Comparison of ENCODE assay signal across 10 mouse cellular contexts in the genomic region with DNA sequence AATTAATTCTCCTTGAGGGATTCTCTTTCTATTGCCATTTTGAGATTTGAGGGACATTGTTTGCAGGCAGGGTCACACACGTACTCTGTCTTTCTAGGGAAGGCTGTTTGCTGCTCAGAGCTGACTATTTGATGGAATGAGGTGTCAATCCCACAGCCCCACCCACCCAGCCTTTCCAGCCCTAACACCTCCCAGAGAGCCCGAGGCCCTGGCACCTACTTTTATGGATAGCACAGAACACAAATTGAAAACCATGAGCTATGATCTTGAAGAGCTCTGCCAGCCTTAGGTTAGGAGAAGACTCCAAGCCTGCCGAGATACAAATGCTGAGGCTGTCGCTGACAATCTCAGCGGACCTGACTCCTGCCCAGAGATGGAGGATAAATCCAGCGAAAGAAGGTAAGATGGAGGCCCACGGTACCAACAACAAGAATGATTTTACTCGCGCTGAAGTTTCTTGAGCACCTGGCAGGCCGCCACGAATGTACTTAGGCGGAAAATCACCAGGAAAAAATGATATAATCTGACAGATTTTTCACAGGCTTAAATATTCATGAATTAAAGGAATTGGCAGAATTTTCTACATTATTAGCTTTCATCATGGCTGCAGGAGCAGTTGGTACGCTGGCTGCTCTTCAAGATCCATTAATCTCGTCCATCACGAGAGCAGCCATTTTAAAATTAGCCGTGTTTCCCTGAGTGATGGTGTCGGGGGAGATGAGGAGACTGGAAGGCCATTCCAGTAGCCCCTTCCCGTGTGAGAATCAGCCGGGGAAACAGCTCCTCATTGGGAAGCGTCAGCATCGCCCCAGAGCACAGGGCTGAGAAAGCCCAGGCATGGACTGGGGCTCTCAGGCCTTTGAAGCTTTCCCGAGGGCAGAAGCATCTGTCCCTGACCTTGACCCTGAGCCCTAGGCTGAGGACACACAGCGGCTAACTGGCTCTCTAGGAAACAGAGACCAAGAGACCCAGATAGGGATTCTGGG.
DNase-seq lines count a peak whose midpoint lies in the region; ATAC-seq and TF ChIP-seq lines count a peak whose summit lies in the region.
"Had no signal": no experiment of that assay in that cellular context is flagged by ENCODE, and none has a peak within 500 bp of the region (broad histone marks: within the 10 kb centered on the region; RNA-seq: fewer than 3 reads in every experiment).

No protein-coding gene starts in this region.

- H3K9ac ChIP-seq in embryonic facial prominence, embryonic 13.5 days, result no peak overlapping the region
- no peak overlapping the region for H3K9ac ChIP-seq in hindbrain, embryonic 16.5 days (ENCODE audit: low read depth, low read length)
- H3K9ac ChIP-seq in midbrain, embryonic 14.5 days (replicated peaks; ENCODE audit: low read length), result no peak overlapping the region
- H3K9ac ChIP-seq: limb, embryonic 13.5 days had no signal

- no peak for TF ChIP-seq CTCF in left cerebral cortex, adult 2 months (IDR thresholded peaks at IDR 0.05)

- H3K36me3 ChIP-seq in embryonic facial prominence, embryonic 13.5 days, result no peaks in the 10 kb centered on the region
- no peaks in the 10 kb centered on the region for H3K36me3 ChIP-seq in embryonic facial prominence, embryonic 10.5 days (replicated peaks)
- H3K36me3 ChIP-seq in hindbrain, embryonic 16.5 days (ENCODE audit: control insufficient read depth, insufficient read depth, low read length), result no peaks in the 10 kb centered on the region
- H3K36me3 ChIP-seq in midbrain, embryonic 14.5 days (ENCODE audit: control insufficient read depth, insufficient read depth, low read length), result no peaks in the 10 kb centered on the region
- H3K36me3 ChIP-seq: limb, embryonic 13.5 days had no signal

- H3K4me1 ChIP-seq in embryonic facial prominence, embryonic 13.5 days, result peaks cover 45% of the 10 kb centered on the region
- peaks cover 46% of the 10 kb centered on the region for H3K4me1 ChIP-seq in embryonic facial prominence, embryonic 10.5 days
- peaks cover 20% of the 10 kb centered on the region for H3K4me1 ChIP-seq in hindbrain, embryonic 16.5 days (ENCODE audit: control insufficient read depth, insufficient read depth, low read depth, low read length)
- peaks cover 23% of the 10 kb centered on the region; the same call in 1 of the 2 replicates for H3K4me1 ChIP-seq in midbrain, embryonic 14.5 days (ENCODE audit: control insufficient read depth, insufficient read depth, low read length)

- H3K9me3 ChIP-seq in embryonic facial prominence, embryonic 13.5 days, result no peaks in the 10 kb centered on the region
- H3K9me3 ChIP-seq in embryonic facial prominence, embryonic 10.5 days, result no peaks in the 10 kb centered on the region
- H3K9me3 ChIP-seq in hindbrain, embryonic 16.5 days (ENCODE audit: control insufficient read depth, low read length), result no peaks in the 10 kb centered on the region
- no peaks in the 10 kb centered on the region for H3K9me3 ChIP-seq in midbrain, embryonic 14.5 days (ENCODE audit: control insufficient read depth, low read length)
- H3K9me3 ChIP-seq: limb, embryonic 13.5 days had no signal

- ATAC-seq in embryonic facial prominence, embryonic 13.5 days (ENCODE audit: insufficient number of reproducible peaks, insufficient read depth, low FRiP score, low TSS enrichment, low read depth), result no peak
- no peak for ATAC-seq in hindbrain, embryonic 16.5 days
- no peak for ATAC-seq in midbrain, embryonic 14.5 days (ENCODE audit: low FRiP score, low TSS enrichment)

- 0 out of 2 replicates have a peak overlapping the region, but pooled peaks have one; percentile 7 for H3K27ac ChIP-seq in embryonic facial prominence, embryonic 13.5 days
- no peak overlapping the region for H3K27ac ChIP-seq in embryonic facial prominence, embryonic 10.5 days (replicated peaks)
- no peak overlapping the region for H3K27ac ChIP-seq in left cerebral cortex, adult 2 months
- H3K27ac ChIP-seq in hindbrain, embryonic 16.5 days (ENCODE audit: low read depth, low read length), result 0 out of 2 replicates have a peak overlapping the region, but pooled peaks have one; percentile 18
- peak overlapping the region; percentile 41 for H3K27ac ChIP-seq in midbrain, embryonic 14.5 days (replicated peaks; ENCODE audit: low read depth, low read length)
- H3K27ac ChIP-seq: limb, embryonic 13.5 days had no signal

- peaks cover 32% of the 10 kb centered on the region for H3K27me3 ChIP-seq in embryonic facial prominence, embryonic 13.5 days
- H3K27me3 ChIP-seq in embryonic facial prominence, embryonic 10.5 days (replicated peaks; ENCODE audit: low read depth, poor library complexity, severe bottlenecking), result peaks cover 45% of the 10 kb centered on the region
- H3K27me3 ChIP-seq in hindbrain, embryonic 16.5 days (replicated peaks; ENCODE audit: control insufficient read depth, insufficient read depth, low read length), result no peaks in the 10 kb centered on the region
- H3K27me3 ChIP-seq in midbrain, embryonic 14.5 days (ENCODE audit: control insufficient read depth, insufficient read depth, low read length), result peaks cover 6% of the 10 kb centered on the region; the same call in 1 of the 2 replicates

- H3K4me2 ChIP-seq in embryonic facial prominence, embryonic 13.5 days, result no peak overlapping the region
- H3K4me2 ChIP-seq in hindbrain, embryonic 16.5 days (ENCODE audit: low read length), result no peak overlapping the region; the same call in 1 of the 2 replicates
- H3K4me2 ChIP-seq in midbrain, embryonic 14.5 days (ENCODE audit: low read length), result no peak overlapping the region
- H3K4me2 ChIP-seq: limb, embryonic 13.5 days had no signal

- no peak overlapping the region for H3K4me3 ChIP-seq in embryonic facial prominence, embryonic 13.5 days
- no peak overlapping the region for H3K4me3 ChIP-seq in embryonic facial prominence, embryonic 10.5 days
- H3K4me3 ChIP-seq in left cerebral cortex, adult 2 months, result no peak overlapping the region
- H3K4me3 ChIP-seq in hindbrain, embryonic 16.5 days (ENCODE audit: low read length), result no peak overlapping the region
- no peak overlapping the region for H3K4me3 ChIP-seq in midbrain, embryonic 14.5 days (replicated peaks; ENCODE audit: low read depth, low read length)
- H3K4me3 ChIP-seq: limb, embryonic 13.5 days had no signal

- intact Hi-C loops in left cerebral cortex, postnatal 4 days (cut with DNase I), result no loop called here
- intact Hi-C loops in left cerebral cortex, adult 2 months (cut with DNase I), result no loop called here

- DNase-seq in embryonic facial prominence, embryonic 10.5 days (ENCODE audit: low spot score), result no peak
- peak; percentile 41 for DNase-seq in left cerebral cortex, postnatal 4 days
- DNase-seq in left cerebral cortex, adult 2 months (ENCODE audit: extremely low spot score in 1 of 2, low spot score in 2 of 2), result no peak
- DNase-seq in midbrain, embryonic 14.5 days, result peak; percentile 62
- DNase-seq in frontal cortex, postnatal 36 days (ENCODE audit: low spot score in 2 of 2), result no peak
- no peak for DNase-seq in adrenal gland, postnatal 36 days
- DNase-seq: thymus, postnatal 25 days had no signal

- 63% methylated on average over 23 of the region's 23 CpGs for WGBS in embryonic facial prominence, embryonic 13.5 days
- 85% methylated on average over 23 of the region's 23 CpGs for whole genome bisulfite sequencing in embryonic facial prominence, embryonic 10.5 days
- WGBS in hindbrain, embryonic 16.5 days, result 46% methylated on average over 23 of the region's 23 CpGs
- WGBS in midbrain, embryonic 14.5 days, result 56% methylated on average over 23 of the region's 23 CpGs

Comparison
In these comparisons a context has a peak if more than half of its experiments do, and no peak if none do; other contexts are left out.
1. H3K27ac ChIP-seq: peak in embryonic facial prominence, embryonic 13.5 days (single experiment), hindbrain, embryonic 16.5 days (single experiment) and midbrain, embryonic 14.5 days (single experiment); none in embryonic facial prominence, embryonic 10.5 days (single experiment) and left cerebral cortex, adult 2 months (single experiment).
2. DNase-seq: peak in left cerebral cortex, postnatal 4 days (single experiment) and midbrain, embryonic 14.5 days (single experiment); none in embryonic facial prominence, embryonic 10.5 days (single experiment), left cerebral cortex, adult 2 months (0 of 2), frontal cortex, postnatal 36 days (0 of 2) and adrenal gland, postnatal 36 days (0 of 2).